Mouse (Mus musculus) WW6 (cell line): ENCODE data around the gene Ibtk.
"Not testable (repeated sequence)": the region's sequence is repeated elsewhere in the genome, so short reads cannot be mapped to it uniquely, and the experiment has no call there.

Experiments
- DNase-seq: peaks from one replicate; pipeline ENCODE4 v3.0.0-alpha.2; 2013; ENCODE audit warnings: low read depth, low spot score

Ibtk gene

DNA sequence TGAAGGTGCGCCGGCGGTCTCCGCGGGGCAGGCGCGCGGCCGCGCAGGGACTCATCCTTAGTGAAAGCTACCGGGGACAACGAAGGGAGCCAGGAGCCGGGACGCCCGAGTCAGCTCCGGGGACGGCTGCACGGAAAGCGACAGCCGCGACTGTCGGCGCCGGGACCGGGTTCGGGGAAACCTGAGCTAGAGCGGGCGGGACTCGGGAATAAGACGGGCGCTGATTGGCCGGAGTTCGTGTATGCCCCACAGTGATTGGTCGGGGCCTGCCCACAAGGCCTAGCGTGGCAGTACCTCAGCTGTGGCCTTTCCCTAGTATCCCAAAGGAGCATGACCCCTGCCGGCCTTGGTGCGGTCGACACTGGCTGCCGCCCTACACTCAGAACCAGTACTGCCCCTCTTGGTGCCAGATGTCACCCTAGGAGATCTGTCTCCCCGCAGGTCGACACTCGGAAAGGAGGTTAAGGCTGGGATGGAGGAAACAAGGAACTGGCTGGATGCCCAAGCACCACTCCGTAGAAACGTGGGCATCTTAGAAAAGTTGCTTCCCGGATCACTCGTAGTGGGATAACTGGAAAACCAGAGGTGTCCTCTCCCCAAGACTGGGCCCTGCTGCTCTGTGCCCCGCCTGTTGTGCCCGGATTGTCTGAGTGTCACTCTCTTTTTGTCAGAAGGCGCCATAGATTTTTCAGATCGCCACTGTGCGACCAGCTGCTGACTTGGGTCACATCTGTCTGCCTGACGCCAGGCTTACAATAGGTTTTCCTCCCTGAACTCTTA lies at the start of gene Ibtk:
Ibtk (minus strand) TSS at position 193 of the 780 bp plus-strand sequence.
- DNase-seq: peak; percentile 80

DNA sequence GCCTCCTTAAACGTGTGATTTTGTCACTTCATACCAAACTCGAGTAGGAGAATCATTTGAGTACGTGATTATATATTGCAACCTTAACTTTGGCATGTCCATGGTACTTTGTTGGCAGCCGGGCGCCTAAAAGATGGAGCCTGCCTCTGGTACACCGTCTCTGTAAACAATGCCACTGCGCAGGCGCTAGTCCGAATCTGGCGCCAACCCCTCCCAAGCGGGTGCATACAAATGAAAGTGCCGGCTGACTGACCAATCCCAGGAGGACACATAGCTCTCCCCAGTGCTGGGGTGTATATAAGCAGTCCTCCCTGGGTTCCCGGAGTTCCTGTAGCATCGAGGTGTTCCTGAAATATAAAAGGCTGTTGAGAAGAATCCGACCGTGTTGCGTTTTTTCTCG lies 42.4 kb upstream of the Ibtk start:
- DNase-seq: not testable (repeated sequence)

DNA sequence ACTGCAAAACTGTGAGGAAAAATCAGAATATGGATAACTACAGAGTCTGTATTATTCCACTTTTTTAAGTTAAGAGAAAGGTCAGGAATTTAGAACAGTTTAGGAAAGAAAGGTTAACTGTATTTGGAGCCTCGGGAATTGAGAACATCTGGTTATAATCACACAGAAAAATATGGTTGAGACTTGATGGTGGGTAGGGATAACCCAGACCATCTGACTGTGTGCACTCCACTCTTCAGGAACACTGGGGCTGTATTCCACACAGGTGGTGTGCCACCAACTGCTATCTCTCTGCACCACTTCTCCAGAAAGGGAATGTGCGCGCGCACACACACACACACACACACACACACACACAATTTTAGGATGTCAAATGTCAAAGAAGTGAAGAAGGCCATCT lies 31.1 kb upstream of the Ibtk start:
- DNase-seq: no peak

DNA sequence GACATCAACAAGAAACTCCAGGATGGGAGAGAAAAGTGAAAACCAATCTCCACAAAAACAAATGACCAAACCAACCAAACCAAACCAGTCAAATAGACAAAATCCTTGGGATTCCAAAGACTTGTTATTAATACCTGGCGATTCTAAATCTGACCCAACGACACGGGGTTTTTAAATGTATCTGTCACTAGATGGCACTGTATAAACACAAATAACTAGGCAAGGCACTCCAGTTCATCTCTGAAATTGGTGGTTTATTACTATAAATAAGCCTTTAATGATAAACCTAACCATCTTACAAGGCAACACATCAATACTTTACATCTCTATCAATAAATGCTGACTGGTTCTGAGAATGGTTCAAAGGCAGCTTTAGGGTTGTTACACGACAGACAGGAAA lies 30.3 kb upstream of the Ibtk start:
- DNase-seq: no peak

DNA sequence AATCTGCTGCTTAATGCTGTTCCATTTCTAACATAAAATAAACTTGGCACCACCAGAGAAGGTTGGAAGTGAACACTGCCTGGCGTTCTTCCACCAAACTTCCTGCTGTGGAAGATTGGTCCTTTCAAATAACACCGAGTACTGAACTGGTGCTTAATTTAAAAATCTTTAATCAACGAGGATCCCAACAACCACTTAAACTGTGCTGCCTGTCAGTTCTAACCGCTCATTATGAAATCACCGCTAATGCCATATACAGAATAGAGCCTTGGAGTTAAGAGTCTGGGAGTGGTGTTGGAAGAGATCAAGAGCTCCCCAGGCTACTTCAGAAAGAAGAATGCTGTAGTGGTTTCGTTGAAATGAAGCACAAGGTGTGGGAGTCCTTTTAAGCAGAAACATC lies 28.4 kb upstream of the Ibtk start:
- DNase-seq: no peak

DNA sequence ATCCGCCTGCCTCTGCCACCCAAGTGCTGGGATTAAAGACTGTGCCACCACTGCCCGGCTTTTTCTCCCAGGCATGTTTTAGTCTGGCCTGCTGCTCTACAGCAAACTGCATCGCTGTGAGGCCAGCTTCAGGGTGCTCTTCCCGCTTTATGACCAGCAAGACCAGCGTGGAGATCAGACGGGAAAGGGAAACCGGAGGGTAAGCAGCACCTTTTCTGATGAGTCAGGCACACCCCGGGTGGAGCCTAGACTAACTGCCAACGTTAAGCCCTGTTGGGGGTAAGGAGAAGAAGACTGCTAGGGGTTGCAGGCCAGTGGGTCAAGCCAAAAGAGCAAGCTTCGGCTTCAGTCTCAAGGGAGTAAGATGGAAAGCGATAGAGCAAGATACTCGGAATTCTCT lies 23.1 kb upstream of the Ibtk start:
- DNase-seq: no peak

DNA sequence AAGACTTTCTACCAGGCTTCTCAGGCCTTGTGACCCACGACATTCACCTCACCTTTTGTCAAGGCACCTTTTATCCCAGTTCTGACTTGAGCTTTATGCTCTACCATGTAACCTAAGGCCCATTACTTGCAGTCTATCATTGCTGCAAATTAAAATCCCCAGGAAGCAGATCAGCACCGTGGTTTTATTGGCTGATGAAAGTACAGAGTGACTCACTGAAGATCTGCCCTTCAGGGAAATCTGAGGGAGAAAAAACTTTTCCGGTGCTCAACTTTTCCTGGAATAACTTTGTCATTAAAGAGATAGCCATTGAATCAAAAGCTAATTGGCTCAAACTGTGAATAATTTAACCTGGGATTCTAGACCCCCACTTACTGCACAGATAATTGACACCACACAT lies 22.3 kb upstream of the Ibtk start:
- DNase-seq: no peak

DNA sequence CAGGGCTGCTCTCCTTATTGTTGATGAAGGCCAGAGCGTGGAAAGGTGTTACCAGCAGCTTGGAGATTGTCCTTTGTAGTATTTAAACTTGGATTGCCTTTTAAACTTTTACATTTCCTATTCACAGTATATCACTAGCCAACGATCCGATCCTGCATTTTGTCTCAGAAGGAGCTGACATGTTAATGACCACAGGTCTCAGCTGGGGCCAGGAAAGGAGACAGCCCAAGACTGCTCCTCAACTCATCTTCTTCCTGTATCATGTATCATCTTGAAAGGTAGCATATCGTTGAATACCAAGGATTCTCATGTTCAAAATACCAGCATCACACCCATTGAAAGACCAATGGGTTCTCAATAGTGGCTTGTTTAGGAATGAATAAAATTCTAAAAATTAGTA lies 21.2 kb upstream of the Ibtk start:
- no peak for DNase-seq

DNA sequence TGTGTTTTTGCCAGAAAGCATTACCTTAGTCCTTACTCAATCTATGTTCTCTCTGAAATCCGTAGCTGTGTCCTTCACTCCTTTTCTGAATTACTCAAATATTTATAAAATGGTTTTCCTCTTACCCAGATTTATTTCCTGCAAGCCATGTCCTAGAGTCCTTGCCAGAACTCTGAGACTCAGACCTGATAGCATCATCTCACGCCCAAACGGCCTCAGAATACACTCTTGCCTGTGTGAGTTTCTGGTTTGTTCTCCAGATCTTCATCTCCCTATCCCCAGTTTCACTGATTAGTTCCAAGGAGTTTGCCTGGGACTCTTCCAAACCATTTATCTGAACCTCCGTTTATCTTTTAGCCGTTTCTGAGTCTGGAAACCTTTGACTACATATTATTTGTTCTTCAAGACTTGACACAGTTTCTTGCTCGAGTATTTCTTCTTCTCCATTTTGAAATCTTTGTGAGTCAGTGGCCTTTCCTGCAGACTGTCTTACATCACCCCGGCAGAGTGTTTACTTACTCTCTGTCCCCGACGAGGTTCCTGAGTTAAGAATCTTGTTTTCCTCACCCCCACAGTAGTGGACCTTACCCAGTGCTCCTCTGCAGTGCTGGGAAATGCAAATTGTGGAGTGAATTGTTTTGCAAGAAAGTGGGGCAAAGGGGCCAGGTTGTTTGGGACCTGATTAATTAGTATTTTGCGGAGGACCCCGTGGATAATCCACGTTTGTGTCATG lies 20.1 kb upstream of the Ibtk start:
- DNase-seq: no peak

DNA sequence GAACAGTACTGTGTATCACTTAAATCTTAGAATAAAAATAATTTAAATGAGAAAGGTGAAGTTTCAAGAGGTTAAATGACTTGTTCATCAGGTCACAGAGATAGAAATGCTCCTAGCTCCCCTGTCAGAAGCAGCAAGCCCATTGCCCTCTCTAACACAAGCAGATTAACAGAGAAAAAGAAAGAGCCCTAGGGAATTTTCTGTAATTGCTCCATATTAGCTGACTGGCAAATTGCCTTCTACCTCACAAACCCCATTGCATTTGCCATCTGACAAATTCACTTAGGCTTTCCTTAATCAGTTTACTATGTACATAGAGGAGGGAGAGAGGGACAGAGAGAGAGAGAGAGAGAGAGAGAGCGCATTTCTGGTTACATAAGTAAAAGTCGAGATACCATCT lies 18.1 kb upstream of the Ibtk start:
- no peak for DNase-seq

DNA sequence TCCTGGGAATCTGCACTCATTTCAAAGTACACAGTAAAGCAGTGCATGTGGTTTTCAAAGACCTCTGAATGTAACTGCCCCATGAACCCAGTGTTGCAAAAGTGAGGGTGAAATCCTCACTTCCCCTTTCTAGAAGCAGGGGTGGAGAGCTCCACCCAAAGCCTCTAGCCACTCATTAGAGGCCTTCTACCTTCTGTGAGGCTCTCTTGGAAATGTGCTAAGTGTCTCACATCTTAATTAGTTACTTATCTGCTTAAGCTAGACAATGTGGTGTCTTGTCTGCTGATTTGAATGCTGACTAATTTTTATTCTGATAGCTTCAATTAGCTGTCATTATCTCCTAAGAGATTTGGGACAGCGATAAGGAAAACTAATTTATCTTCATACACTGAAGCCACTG lies 13.3 kb upstream of the Ibtk start:
- no peak for DNase-seq

DNA sequence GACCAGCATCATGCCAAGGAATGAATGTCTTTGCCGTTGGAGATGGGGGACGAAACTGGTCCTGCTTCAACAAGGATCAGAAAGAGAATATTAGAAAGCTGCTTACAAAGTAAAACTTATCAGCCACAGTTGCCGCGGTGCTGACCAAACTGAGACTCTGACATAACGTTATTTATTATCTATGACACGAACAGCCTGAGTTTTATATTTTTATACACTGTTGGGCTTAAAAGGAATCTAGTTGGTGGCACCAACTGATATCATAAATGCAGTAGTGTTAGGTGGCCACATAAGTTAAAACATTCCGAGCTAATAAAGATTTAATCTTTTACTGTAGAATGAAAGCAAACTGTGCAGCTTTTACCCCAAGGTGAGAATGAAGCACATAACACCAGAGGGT lies 1.7 kb upstream of the Ibtk start:
- no peak for DNase-seq

DNA sequence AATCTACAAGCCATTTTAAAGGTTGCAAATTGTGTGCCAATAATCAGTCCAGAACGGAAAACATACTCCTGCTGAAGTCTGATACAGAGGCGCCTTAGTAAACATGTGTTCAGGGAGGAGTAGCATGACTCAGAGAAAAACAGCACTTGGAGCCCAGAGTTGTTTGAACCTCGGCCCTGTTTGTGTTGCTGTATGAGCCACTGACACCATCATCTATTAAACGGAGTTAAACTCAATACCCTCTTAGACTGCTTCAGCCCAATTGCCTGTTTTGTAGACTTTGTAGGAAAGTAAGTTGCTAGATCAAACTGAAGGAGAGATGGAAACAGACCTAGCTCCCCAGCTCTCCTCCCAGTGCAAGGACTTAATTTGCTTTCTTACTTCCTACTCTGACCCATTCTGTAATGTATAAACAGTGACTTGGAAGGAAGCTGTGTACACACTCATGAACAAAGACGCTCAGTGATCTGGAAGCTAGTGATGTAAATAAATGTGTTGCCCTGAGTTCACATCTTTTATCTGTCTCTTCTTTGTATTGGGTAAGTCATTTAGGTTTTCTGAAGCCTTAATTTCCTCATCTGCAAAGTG lies 882 bp upstream of the Ibtk start:
- DNase-seq: no peak

DNA sequence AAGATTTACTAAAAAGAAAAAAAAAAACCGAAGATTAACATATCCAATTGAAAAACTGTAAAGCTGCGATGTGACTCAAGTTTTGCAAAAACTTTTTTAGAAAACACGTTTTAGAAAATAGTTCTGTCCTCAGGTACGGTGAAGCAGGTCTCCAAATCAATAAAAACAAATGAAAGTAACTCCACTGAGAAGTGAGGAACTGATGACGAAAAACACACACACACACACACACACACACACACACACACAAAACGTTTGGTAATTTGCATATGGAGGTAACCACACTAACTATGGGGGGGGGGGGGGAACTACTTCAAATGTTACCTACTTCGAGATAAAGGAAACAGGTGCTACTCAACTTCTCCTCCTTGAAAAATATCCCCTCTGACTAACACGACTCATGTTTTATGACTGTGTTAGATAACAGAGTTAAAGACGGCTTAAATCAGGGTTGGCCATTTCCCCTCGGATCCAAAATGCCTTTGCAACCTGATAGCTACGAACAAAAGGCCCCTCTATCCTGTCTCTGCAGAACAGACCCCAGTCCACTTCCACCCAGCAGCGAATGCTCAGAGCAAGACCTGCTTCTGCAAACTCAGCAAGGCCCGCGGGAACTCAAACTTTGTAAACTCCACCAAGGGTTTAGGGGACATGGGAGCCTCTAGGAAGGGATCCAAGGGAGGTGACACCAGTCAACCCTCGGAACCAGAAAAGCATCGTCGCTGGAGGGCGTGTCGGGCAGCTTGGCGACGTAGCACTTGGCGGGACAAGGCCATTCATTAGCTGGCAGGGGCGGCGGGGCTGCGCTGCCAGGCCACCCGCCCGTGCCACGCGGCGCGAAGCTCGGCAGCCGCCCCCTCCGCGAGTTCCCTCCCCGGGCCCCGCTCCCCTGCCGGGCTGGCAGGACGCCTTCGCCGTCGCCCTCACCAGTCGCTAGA lies 661 bp downstream of the Ibtk start:
- DNase-seq: peak; percentile 39

DNA sequence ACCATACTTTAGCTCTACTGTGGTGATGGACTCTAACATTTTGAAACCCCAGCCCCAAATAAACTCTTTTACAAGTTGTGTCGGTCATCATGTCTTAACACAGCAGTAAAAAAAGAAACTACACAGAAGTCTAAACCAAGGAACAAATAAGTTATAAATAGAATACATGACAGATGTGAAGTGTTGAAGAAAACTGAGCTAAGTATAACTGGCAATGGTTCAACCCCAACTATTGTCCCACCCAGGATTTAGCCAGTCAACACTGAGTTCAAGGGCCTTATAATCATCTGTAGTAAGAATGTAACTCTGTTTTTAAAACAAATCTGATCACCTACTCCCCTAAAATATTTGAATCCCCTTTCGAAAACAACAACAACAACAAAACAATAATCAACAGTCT lies 3.6 kb downstream of the Ibtk start:
- DNase-seq: no peak

DNA sequence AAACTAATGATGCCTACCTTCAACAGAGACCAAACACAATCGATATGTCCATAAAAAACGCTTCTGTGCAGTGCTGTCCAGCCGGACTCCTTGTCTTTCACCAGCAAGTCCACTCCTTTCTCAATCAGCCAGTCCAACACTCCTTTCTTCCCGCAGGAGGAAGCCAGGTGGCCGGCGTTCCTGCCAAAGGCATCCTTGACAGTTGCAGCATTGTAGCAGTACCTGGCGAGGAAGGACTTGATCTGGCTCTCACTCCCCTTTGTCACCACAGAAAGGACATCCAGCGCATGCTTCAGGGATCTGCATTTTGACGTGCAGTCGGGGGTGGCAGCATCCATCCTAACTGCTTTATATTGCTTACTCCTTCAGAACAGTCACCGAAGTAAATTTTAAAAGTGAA lies 5.8 kb downstream of the Ibtk start:
- DNase-seq: no peak

DNA sequence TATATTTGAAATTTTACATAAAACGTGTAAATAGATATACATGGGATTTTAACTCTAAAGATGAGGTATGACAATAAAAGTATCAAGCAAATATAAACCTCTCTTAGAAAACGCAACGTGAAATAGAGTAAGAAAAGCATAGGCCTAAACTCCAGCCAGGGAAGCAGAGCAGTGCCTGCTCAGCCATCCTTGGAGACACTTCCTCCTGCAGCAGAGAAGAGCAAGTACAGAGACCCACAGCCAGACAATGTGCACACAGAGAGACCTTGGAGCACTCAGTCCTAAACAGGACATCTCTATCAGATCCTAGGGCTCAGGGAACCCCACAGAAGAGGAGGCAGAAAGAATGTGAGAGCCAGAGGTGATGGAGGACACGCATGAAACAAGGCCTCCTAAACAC lies 7.0 kb downstream of the Ibtk start:
- no peak for DNase-seq

DNA sequence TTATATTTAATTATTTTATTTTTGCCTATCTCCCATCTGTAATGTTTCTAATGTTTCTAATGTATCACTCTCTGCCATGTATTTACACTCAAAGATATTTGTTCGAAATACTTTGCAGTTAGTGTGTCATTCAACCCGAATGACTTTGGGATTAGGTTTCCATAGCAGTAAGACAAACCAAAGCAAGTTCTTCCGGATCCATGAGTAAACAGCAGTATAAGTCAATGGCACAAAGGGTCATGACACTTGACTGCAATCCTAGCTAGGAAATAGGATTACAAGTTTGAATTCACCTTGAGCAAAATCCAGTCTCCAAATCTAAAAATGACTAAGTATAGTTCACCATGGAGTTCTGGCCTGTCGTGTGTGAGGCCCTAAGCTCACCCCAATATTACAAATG lies 9.9 kb downstream of the Ibtk start:
- no peak for DNase-seq

DNA sequence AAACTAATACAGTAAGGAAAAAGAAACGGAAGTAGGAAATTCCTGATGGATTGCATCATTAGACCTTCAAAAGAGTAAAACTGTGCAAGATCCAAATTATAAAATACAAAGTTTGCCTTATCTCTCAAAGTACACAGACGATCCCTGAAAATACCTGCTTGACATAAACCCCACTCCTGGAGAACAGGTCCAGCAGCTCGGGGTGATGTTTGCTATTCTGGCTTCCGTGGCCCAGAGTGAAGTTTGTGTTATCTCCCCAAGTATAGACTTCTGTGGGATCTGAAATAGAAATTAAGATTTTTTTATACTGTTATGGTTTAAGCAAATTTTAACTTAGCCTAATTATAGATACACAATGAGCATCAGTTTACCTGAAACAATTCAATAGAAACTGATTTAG lies 14.3 kb downstream of the Ibtk start:
- DNase-seq: no peak

DNA sequence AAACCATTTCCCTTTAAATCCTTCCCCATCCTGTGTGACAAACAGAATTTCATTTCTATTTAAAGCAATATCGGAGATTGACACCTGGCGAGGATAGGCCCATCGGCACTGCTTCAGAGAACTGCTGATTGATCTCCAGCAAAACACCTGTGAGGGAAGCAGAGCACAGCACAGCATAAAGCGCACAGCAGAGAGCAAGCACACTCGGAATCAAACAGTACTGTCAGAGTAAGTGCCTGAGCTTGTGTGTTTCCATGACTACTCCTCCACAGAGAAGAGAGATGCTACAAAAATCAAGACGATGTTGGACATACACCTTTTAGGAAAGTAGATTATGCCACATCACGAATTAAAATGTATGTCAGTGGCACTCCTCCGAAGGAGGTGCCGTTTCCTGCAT lies 25.1 kb downstream of the Ibtk start:
- no peak for DNase-seq

DNA sequence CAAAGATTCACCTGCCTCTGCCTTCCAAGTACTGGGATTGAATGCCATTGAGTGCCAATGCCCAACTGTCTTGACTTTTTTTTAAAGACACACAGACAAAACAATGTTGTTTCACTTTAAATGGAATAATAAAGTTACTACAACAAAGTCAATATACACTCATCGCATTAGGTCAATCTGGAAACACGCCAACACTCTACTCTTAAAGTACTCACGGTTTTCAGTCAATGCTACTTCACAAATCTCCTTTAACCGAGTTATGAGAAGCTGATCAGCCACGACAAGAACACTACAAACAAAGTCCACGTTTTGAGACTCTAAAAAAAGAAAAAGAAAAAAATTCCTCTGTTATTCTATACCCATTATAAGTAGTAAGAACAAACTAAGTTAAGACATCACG lies 31.8 kb downstream of the Ibtk start:
- DNase-seq: no peak

DNA sequence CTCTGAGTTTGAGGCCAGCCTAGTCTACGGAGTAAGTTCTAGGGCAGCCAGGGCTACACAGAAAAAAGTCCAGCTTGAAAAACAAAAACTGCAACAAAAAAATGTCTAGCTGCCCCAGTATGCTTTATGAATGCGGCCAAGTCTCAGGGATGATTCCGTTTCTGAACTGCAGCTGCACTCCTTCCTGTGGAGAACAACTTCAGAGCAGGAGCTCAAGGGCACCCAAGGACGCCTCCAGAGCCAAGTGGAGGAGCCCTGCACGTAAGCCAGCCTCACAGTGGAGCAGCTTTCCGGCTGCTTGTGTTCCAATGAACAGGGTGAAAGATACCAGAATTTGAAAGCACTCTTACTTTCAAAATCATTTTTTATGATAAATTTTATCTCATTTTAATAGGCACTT lies 41.8 kb downstream of the Ibtk start:
- DNase-seq: no peak
